Mouse (Mus musculus) testis, adult 2 months (tissue): ENCODE measurements around the gene Fat3. TPM values are rescaled to one million over a fixed set of nuclear protein-coding genes. Genes with fewer than 3 reads are reported as not detected.

ENCODE experiments used
- H3K27ac ChIP-seq: fragments of 200-500 bp; 2 replicates; pipeline ENCODE4 v1.5.1; 2012; ENCODE audit warnings: low read depth, low read length; ENCODE audit not compliant: control insufficient read depth, insufficient read depth
- H3K27me3 ChIP-seq: fragments of 200-500 bp; 2 replicates; pipeline ENCODE4 v1.6.1; 2012; ENCODE audit warnings: mild to moderate bottlenecking, low read length, moderate library complexity; ENCODE audit not compliant: control insufficient read depth, insufficient read depth
- H3K36me3 ChIP-seq: fragments of 200-500 bp; 2 replicates; pipeline ENCODE4 v1.6.1; 2012; ENCODE audit warnings: mild to moderate bottlenecking, low read length; ENCODE audit not compliant: control insufficient read depth, insufficient read depth
- H3K4me1 ChIP-seq: fragments of 200-500 bp; 2 replicates; pipeline ENCODE4 v1.6.1; 2012; ENCODE audit warnings: low read length; ENCODE audit not compliant: control insufficient read depth, insufficient read depth
- H3K4me3 ChIP-seq: fragments of 200-500 bp; 2 replicates; pipeline ENCODE4 v1.5.1; 2012; ENCODE audit warnings: low read depth, mild to moderate bottlenecking, low read length, moderate library complexity, mixed read lengths; ENCODE audit not compliant: control insufficient read depth
- CTCF ChIP-seq: fragments of 200-500 bp; IDR thresholded peaks from 2 replicates; pipeline ENCODE4 v1.5.1; 2012; ENCODE audit warnings: low read depth, mild to moderate bottlenecking, inconsistent platforms, low read length, moderate library complexity; ENCODE audit not compliant: control insufficient read depth, insufficient read depth, insufficient replicate concordance
- POLR2A ChIP-seq: fragments of 200-500 bp; IDR thresholded peaks from 2 replicates; pipeline ENCODE4 v1.6.1; 2012; ENCODE audit warnings: low read depth, mild to moderate bottlenecking, inconsistent platforms, low read length, moderate library complexity; ENCODE audit not compliant: control insufficient read depth
- polyA plus RNA-seq: library from polyadenylated mRNA; depleted of rRNA; stranded (reverse); fragments of >200 nt; gene quantifications from 2 replicates; pipeline ENCODE4 v1.2.3, GENCODE M21; 2012

The Fat3 gene
- polyA plus RNA-seq, 1 experiment = 1.7 TPM

DNA sequence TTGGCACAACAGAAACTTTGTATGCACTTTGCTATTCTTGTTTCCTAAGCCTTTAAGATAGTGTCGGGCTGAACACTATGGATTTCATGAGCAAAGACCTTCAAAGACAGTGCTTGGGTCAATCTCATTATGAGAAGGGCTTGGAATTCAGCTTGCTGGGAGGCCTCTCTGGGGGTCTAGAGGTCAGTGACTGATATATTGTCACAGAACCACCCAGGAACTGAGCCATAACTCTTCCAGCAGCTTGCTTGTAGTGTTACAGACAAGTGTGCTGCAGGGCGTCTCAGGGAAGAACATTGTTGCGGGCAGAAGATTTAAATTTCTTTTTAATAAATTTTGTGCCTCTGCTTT is 347.5 kb downstream of the Fat3 start:
- Histone ChIP-seq H3K4me3 (no peak overlapping the region), H3K27me3 (no peaks in the 10 kb centered on the region), H3K4me1 (no peaks in the 10 kb centered on the region), H3K36me3 (no peaks in the 10 kb centered on the region), H3K27ac (no peak overlapping the region)
- TF ChIP-seq CTCF = no peak
- no peak for TF ChIP-seq POLR2A

DNA sequence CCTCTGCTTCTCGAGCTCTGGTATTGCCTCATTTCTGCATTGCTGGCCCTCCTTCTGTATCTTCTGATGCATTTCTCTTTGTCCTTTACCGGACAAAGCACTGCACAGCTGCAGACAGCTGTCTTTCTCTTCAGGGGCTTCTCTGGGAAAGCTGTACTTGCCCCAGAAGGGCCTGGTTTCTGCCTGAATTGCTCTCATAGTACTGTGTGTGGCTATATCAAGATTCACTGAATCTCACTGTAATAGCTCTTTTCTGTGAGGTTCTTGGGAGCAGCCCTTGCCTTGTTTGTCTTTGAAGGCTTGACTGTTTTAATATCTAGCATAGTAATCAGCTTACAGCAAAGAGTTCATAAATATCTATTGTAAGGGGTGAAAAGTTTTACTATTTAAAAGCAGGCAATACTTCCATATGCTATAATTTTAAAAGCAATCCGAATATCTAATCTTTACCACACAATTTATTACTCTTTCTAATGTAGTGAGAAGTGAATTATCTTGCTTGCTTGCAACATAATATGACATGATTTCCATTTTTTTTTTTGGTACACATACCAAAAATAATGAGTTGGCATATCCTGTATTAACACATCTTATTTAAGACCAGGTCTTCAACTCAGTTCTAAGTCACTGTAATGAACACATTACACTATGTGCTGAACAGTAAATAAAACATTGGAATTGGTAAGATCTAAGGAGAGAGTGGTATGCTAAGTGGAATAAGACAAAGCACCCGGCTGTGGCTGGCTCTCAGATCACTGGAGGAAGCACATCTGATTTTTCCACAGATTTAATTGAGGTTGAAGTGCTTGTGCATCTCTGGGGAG is 348.1 kb downstream of the Fat3 start:
- Histone ChIP-seq H3K4me3 (no peak overlapping the region), H3K27ac (no peak overlapping the region), H3K27me3 (no peaks in the 10 kb centered on the region), H3K4me1 (no peaks in the 10 kb centered on the region), H3K36me3 (no peaks in the 10 kb centered on the region)
- TF ChIP-seq CTCF = no peak
- no peak for TF ChIP-seq POLR2A

DNA sequence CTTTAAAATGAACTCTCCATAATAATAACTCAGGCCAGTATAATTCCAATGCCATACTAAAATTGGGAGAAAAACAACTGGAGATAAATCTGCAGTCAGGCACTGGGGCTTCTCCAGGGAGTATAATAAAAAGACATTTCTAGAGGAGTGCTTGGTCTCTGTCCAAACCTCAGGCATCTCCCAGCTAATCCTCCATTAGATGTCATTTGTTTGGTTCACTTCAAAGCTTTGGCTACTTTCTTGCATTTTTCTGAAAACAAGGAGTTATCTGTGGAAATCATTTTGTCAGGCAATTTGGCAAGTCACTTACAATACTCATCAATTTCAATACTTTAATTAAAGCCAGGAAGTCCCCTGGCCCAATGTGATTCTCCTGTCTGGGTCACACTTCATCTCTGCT is 351.0 kb downstream of the Fat3 start:
- no peak overlapping the region for H3K4me3 ChIP-seq
- H3K36me3 ChIP-seq = no peaks in the 10 kb centered on the region
- no peaks in the 10 kb centered on the region for H3K4me1 ChIP-seq
- H3K27me3 ChIP-seq = no peaks in the 10 kb centered on the region
- no peak overlapping the region for H3K27ac ChIP-seq
- TF ChIP-seq CTCF (no peak), POLR2A (no peak)

DNA sequence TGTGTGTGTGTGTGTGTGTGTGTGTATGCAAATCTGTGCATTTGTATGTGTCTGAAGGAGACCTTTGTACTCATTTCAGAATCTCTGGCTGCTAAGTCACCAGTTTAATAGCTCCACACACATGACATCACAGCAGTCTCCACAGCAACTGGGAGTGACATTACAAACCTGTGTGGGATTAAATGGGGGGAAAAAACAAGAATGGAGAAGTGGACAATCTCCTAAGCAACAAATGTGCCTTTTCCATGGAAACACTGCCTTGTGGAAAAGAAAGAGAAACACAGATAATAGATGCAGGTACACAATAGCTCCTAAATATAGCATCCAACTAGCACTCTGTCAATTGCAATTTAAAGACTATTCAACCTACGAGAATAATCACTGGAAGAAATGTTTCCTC is 353.4 kb downstream of the Fat3 start:
- Histone ChIP-seq H3K4me3 (no peak overlapping the region), H3K36me3 (no peaks in the 10 kb centered on the region)
- TF ChIP-seq POLR2A (no peak), CTCF (no peak)

DNA sequence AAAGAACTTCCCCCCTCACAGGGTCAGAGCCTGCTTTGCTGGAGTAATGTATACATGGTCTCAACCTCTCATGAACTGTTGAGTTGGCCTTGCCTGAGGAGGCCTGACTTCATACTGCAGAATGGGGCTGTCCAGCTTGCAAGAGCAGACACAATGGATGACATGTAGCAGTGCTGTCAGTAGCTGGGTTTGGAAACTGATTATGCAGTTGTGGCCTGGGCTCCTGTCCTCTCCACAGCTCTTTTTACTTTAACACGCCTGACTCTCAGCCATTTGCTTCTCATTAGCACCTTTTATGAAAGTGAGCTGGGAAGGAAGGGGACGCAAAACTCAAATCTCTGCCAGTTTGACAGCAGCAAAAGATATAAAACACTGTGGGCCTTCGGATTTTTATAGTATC is 356.4 kb downstream of the Fat3 start:
- TF ChIP-seq POLR2A = no peak
- TF ChIP-seq CTCF = no peak

More for the DNA sequence above, 353.4 kb downstream of the Fat3 start:
- Histone ChIP-seq H3K27me3 (no peaks in the 10 kb centered on the region), H3K4me1 (no peaks in the 10 kb centered on the region), H3K27ac (no peak overlapping the region)

DNA sequence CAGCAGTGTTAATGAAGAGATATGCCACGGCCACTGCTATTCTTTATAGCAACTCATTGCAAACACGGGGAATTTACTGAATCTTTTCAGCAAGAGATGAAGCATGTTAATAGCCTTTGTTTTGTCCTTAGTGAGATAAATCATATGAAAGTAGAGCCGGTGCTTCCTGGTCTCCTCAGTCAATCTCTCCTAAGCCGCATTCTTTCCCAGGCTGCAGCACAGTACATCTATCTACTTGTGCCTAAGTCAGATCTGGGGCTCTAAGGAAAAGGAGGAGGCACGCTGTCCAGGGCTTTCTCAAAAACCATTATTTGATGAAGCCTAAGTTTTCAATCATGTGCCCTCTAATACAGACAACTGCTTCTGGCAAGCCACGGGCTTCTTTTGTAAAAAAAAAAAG is 361.8 kb downstream of the Fat3 start:
- no peak for TF ChIP-seq CTCF
- no peak for TF ChIP-seq POLR2A
- H3K27ac ChIP-seq = no peak overlapping the region
- no peaks in the 10 kb centered on the region for H3K4me1 ChIP-seq
- H3K36me3 ChIP-seq = no peaks in the 10 kb centered on the region
- no peaks in the 10 kb centered on the region for H3K27me3 ChIP-seq
- H3K4me3 ChIP-seq = no peak overlapping the region

More for the DNA sequence above, 356.4 kb downstream of the Fat3 start:
- Histone ChIP-seq H3K36me3 (no peaks in the 10 kb centered on the region), H3K27ac (no peak overlapping the region), H3K27me3 (no peaks in the 10 kb centered on the region), H3K4me1 (no peaks in the 10 kb centered on the region), H3K4me3 (no peak overlapping the region)

DNA sequence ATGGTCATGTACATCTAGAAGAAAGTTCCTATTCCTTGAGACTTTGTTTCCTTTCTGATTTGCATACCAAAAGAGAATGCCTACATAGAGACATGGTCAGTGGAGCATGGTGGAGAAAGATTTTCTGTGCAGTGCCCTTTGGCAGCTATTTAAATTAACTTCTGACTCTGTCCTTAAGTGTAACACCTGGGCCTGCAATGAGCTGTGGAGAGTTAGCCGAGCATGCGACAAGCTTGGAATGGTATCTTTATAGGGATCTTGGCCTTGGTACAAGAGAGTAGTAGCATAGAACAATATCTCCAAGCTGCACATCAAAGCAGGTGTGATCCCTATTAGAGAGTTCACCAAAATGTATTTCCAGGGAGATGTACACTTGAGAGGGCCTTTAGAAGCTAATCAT is 368.0 kb downstream of the Fat3 start:
- no peaks in the 10 kb centered on the region for H3K36me3 ChIP-seq
- TF ChIP-seq CTCF (no peak), POLR2A (no peak)
- H3K27me3 ChIP-seq = no peaks in the 10 kb centered on the region
- H3K27ac ChIP-seq = no peak overlapping the region
- H3K4me3 ChIP-seq = no peak overlapping the region
- no peaks in the 10 kb centered on the region for H3K4me1 ChIP-seq

DNA sequence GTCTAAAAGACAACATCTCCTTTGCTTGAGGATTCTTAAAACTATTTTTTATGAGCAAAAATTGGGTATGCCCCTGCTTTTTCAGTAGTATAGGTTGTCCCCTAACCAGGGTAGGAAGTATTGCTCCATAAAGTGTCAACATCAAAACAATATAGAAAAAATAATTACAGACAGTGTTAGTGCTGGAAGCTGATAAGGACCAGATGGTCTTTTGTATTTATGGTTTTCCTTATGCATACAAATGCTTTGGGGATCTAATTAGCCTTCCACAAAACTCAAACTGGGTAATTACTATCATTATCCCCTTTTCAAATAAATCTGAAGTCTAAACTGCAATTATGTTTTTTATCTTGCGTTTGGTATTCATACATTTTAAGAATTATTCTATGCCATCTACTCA is 368.5 kb downstream of the Fat3 start:
- TF ChIP-seq POLR2A (no peak), CTCF (no peak)
- no peak overlapping the region for H3K27ac ChIP-seq
- no peaks in the 10 kb centered on the region for H3K36me3 ChIP-seq
- H3K4me1 ChIP-seq = no peaks in the 10 kb centered on the region
- no peaks in the 10 kb centered on the region for H3K27me3 ChIP-seq
- H3K4me3 ChIP-seq = no peak overlapping the region
